Mouse (Mus musculus): Measurements from ENCODE around the gene Krtap3-1. TPM values are rescaled to one million over a fixed set of nuclear protein-coding genes. Genes with fewer than 3 reads are reported as not detected.

Gene Krtap3-1
- polyA plus RNA-seq, 1 experiment from 2014 or later, result not detected

DNA sequence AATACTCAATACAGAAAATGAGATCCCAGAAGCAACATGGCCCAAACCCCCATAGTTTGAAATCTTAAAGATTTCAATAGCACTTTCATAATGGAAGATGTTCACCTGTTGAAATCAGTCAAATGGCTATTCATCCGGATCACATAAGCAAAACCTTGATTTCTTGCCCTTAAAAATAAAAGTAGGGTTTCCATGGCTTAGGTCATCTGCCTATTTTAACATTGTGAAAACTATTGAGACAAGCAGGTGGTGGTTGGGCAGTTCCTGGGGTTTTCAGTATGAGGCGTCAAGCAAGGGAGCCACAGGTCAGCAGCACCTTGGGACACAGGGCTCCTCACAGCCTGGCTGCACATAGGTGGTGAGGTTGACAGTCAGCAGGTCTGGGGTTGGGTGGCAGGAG is 10.2 kb downstream of the Krtap3-1 start:
- Histone ChIP-seq H3K27ac (ENCODE audit: low read depth, low read length) (no peak overlapping the region), H3K9me3 (ENCODE audit: control insufficient read depth, low read length) (no peaks in the 10 kb centered on the region), H3K4me3 (ENCODE audit: low read depth, low read length) (no peak overlapping the region), H3K4me1 (replicated peaks; ENCODE audit: control insufficient read depth, insufficient read depth, low read length) (no peaks in the 10 kb centered on the region), H3K9ac (ENCODE audit: low read depth, low read length) (no peak overlapping the region), H3K36me3 (ENCODE audit: control insufficient read depth, insufficient read depth, low read length) (no peaks in the 10 kb centered on the region), H3K27me3 (ENCODE audit: control insufficient read depth, insufficient read depth, low read length) (no peaks in the 10 kb centered on the region), H3K4me2 (replicated peaks; ENCODE audit: low read depth, low read length) (no peak overlapping the region)
- DNase-seq (ENCODE audit: low spot score) (no peak), ATAC-seq (ENCODE audit: low FRiP score) (no peak)
- WGBS, result 82% methylated on average over 2 of the region's 2 CpGs

DNA sequence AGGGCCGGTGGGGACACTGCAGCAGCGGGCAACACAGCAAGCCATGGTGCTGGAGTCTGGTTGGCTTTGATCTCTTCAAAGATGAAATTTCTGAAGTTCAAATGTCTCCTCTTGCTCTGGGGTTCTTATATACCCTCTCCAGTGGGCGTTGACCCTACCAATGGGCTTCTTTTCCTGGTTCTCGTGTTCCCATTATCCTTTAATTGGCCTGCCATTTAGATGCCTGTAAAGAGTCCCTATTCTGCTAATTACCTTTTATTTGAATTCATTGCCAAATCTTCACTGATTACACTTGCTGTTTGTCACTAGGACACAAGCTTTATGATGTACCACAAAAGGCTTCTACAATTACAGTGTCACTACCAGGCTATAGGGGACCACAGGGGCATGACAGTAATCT is 15.7 kb downstream of the Krtap3-1 start, which contains the start of gene Krtap3-3:
Gene Krtap3-3, minus strand, starts transcription at position 101 of the 400 bp plus-strand sequence.
- H3K4me1 ChIP-seq (replicated peaks; ENCODE audit: control insufficient read depth, insufficient read depth, low read length), result no peaks in the 10 kb centered on the region
- H3K27ac ChIP-seq (ENCODE audit: low read depth, low read length), result no peak within 1 kb of the TSS
- H3K4me2 ChIP-seq (replicated peaks; ENCODE audit: low read depth, low read length), result no peak within 1 kb of the TSS
- no peak within 1 kb of the TSS for H3K9ac ChIP-seq (ENCODE audit: low read depth, low read length)
- no peaks in the 10 kb centered on the region for H3K27me3 ChIP-seq (ENCODE audit: control insufficient read depth, insufficient read depth, low read length)
- no peaks in the 10 kb centered on the region for H3K9me3 ChIP-seq (ENCODE audit: control insufficient read depth, low read length)
- WGBS, result 67% methylated on average over 4 of the region's 4 CpGs
- no peaks in the 10 kb centered on the region for H3K36me3 ChIP-seq (ENCODE audit: control insufficient read depth, insufficient read depth, low read length)
- DNase-seq (ENCODE audit: low spot score) (no peak), ATAC-seq (ENCODE audit: low FRiP score) (no peak)
- H3K4me3 ChIP-seq (ENCODE audit: low read depth, low read length), result no peak within 1 kb of the TSS

DNA sequence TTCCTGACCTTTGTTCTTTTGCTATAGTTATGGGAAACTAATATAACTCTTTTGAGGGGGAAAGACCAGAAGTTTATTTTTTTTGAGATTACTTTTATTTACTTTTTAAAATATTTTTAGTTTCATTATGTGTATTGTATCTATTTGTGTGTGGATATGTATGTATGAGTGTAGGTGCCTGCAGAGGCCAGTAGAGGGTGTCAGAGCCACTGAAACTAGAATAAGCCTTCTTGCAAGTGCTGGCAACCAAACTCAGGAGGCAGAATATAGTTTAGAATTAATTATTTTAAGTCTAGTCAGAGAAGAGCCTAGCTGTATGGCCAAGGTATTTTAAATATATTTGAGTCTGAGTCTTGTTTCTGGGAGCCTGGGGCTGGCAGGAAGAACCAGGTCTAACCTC is 18.5 kb downstream of the Krtap3-1 start:
- Histone ChIP-seq H3K9me3 (ENCODE audit: control insufficient read depth, low read length) (no peaks in the 10 kb centered on the region), H3K4me2 (replicated peaks; ENCODE audit: low read depth, low read length) (no peak overlapping the region), H3K9ac (ENCODE audit: low read depth, low read length) (no peak overlapping the region), H3K27me3 (ENCODE audit: control insufficient read depth, insufficient read depth, low read length) (no peaks in the 10 kb centered on the region), H3K4me3 (ENCODE audit: low read depth, low read length) (no peak overlapping the region), H3K27ac (ENCODE audit: low read depth, low read length) (no peak overlapping the region), H3K4me1 (replicated peaks; ENCODE audit: control insufficient read depth, insufficient read depth, low read length) (no peaks in the 10 kb centered on the region), H3K36me3 (ENCODE audit: control insufficient read depth, insufficient read depth, low read length) (no peaks in the 10 kb centered on the region)
- DNase-seq (ENCODE audit: low spot score) (no peak), ATAC-seq (ENCODE audit: low FRiP score) (no peak)

DNA sequence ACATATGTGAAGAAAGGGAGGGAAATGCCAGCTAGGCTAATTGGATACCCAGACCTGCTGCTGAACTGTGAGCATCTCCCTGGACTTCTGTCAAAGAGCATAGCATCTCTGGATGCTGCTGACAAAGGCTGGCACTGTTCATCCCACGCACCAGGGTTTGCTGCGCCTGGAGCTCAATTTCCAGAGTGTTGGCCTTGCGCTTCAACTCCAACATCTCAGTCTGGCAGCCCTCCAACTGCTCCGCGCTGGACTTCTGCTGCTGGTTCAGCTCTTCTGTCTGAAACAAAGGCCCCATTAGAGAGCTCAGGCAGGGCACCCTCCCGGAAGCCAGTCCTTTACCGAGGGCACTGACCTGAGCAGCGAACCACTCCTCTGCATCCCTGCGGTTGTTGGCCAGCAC is 26.7 kb downstream of the Krtap3-1 start:
- no peak for ATAC-seq (ENCODE audit: low FRiP score)
- Histone ChIP-seq H3K9me3 (ENCODE audit: control insufficient read depth, low read length) (no peaks in the 10 kb centered on the region), H3K4me1 (replicated peaks; ENCODE audit: control insufficient read depth, insufficient read depth, low read length) (no peaks in the 10 kb centered on the region), H3K4me3 (ENCODE audit: low read depth, low read length) (no peak overlapping the region), H3K9ac (ENCODE audit: low read depth, low read length) (no peak overlapping the region), H3K27me3 (ENCODE audit: control insufficient read depth, insufficient read depth, low read length) (no peaks in the 10 kb centered on the region), H3K27ac (ENCODE audit: low read depth, low read length) (no peak overlapping the region), H3K36me3 (ENCODE audit: control insufficient read depth, insufficient read depth, low read length) (no peaks in the 10 kb centered on the region), H3K4me2 (replicated peaks; ENCODE audit: low read depth, low read length) (no peak overlapping the region)
- DNase-seq (ENCODE audit: low spot score), result peak; percentile 6
- WGBS, result 73% methylated on average over 9 of the region's 9 CpGs

DNA sequence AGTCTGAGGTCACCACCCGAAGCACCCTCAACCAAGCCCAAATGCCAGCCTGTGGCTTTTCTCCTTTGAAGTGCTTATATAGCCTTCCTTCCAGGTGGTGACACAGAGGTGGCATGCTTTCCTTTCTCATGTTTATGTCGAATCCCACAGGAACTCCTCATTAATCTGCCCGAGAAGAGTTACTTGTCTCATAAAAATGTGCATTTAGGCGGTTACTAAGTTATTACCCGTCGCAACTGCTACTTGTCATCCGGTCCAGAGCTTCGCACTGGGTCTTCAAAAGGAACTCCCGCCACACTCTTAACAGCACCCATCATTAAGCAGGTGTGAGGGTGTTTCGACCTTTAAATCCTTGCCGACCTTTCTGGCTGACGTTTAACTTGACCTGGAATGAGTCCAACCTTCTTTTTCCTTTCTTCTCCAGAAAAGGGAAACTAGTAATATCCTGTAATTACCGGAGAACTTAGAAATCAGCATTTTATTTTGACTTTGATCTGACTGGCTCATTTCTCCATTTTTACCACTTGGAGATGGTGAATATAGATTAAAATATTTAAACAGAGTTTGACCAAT is 45.1 kb downstream of the Krtap3-1 start, which contains the start of gene Krt39:
Gene Krt39, minus strand, starts transcription at position 51 of the 573 bp plus-strand sequence.
- Histone ChIP-seq H3K27me3 (ENCODE audit: control insufficient read depth, insufficient read depth, low read length) (no peaks in the 10 kb centered on the region), H3K4me3 (ENCODE audit: low read depth, low read length) (no peak within 1 kb of the TSS), H3K4me2 (replicated peaks; ENCODE audit: low read depth, low read length) (no peak within 1 kb of the TSS), H3K9me3 (ENCODE audit: control insufficient read depth, low read length) (no peaks in the 10 kb centered on the region), H3K4me1 (replicated peaks; ENCODE audit: control insufficient read depth, insufficient read depth, low read length) (no peaks in the 10 kb centered on the region), H3K9ac (ENCODE audit: low read depth, low read length) (no peak within 1 kb of the TSS), H3K36me3 (ENCODE audit: control insufficient read depth, insufficient read depth, low read length) (no peaks in the 10 kb centered on the region), H3K27ac (ENCODE audit: low read depth, low read length) (no peak within 1 kb of the TSS)
- DNase-seq (ENCODE audit: low spot score), result no peak
- ATAC-seq (ENCODE audit: low FRiP score), result no peak
- WGBS, result 87% methylated on average over 13 of the region's 13 CpGs

Other genes with a start within 250 kb of the Krtap3-1 start
- not detected in 2 replicates for gene Krt25, start 243.7 kb downstream of the Krtap3-1 start, polyA plus RNA-seq (2014; fragmentation: Nextera tagmentation; extraction: Ambion mirVana)
- gene Krt26, start 228.7 kb downstream of the Krtap3-1 start, polyA plus RNA-seq (2014; fragmentation: Nextera tagmentation; extraction: Ambion mirVana), result 0.12 and 0.24 TPM in 2 replicates
- gene Krt27, start 215.5 kb downstream of the Krtap3-1 start, polyA plus RNA-seq (2014; fragmentation: Nextera tagmentation; extraction: Ambion mirVana), result not detected in 2 replicates
- gene Krt28, start 191.7 kb downstream of the Krtap3-1 start, polyA plus RNA-seq (2014; fragmentation: Nextera tagmentation; extraction: Ambion mirVana), result 0.39 and 0.60 TPM in 2 replicates
- gene Krt10, start 177.3 kb downstream of the Krtap3-1 start, polyA plus RNA-seq (2014; fragmentation: Nextera tagmentation; extraction: Ambion mirVana), result 27.8 and 35.1 TPM in 2 replicates
- not detected in 2 replicates for gene Krt12, start 144.4 kb downstream of the Krtap3-1 start, polyA plus RNA-seq (2014; fragmentation: Nextera tagmentation; extraction: Ambion mirVana)
- gene Krt20, start 128.5 kb downstream of the Krtap3-1 start, polyA plus RNA-seq (2014; fragmentation: Nextera tagmentation; extraction: Ambion mirVana), result 0.42 and 0.48 TPM in 2 replicates
- not detected in 2 replicates for gene Krt23, start 73.5 kb downstream of the Krtap3-1 start, polyA plus RNA-seq (2014; fragmentation: Nextera tagmentation; extraction: Ambion mirVana)
- gene Krt39, start 45.3 kb downstream of the Krtap3-1 start, polyA plus RNA-seq (2014; fragmentation: Nextera tagmentation; extraction: Ambion mirVana), result not detected in 2 replicates
- not detected in 2 replicates for gene Krt40, start 23.5 kb downstream of the Krtap3-1 start, polyA plus RNA-seq (2014; fragmentation: Nextera tagmentation; extraction: Ambion mirVana)
- gene Krtap3-3, start 15.8 kb downstream of the Krtap3-1 start, polyA plus RNA-seq (2014; fragmentation: Nextera tagmentation; extraction: Ambion mirVana), result not detected in 2 replicates
- not detected in 2 replicates for gene Krtap3-2, start 9.8 kb downstream of the Krtap3-1 start, polyA plus RNA-seq (2014; fragmentation: Nextera tagmentation; extraction: Ambion mirVana)
- not detected in 2 replicates for gene Gm11939, start 7.2 kb downstream of the Krtap3-1 start, polyA plus RNA-seq (2014; fragmentation: Nextera tagmentation; extraction: Ambion mirVana)
- not detected in 2 replicates for gene Krtap1-5, start 14.4 kb upstream of the Krtap3-1 start, polyA plus RNA-seq (2014; fragmentation: Nextera tagmentation; extraction: Ambion mirVana)
- gene Krtap1-4, start 17.0 kb upstream of the Krtap3-1 start, polyA plus RNA-seq (2014; fragmentation: Nextera tagmentation; extraction: Ambion mirVana), result not detected in 2 replicates
- gene Krtap1-3, start 24.7 kb upstream of the Krtap3-1 start, polyA plus RNA-seq (2014; fragmentation: Nextera tagmentation; extraction: Ambion mirVana), result not detected in 2 replicates
- not detected in 2 replicates for gene Krtap9-3, start 31.5 kb upstream of the Krtap3-1 start, polyA plus RNA-seq (2014; fragmentation: Nextera tagmentation; extraction: Ambion mirVana)
- gene Gm11938, start 36.7 kb upstream of the Krtap3-1 start, polyA plus RNA-seq (2014; fragmentation: Nextera tagmentation; extraction: Ambion mirVana), result not detected in 2 replicates
- not detected in 2 replicates for gene Gm11937, start 43.6 kb upstream of the Krtap3-1 start, polyA plus RNA-seq (2014; fragmentation: Nextera tagmentation; extraction: Ambion mirVana)
- not detected in 2 replicates for gene Krtap2-4, start 48.2 kb upstream of the Krtap3-1 start, polyA plus RNA-seq (2014; fragmentation: Nextera tagmentation; extraction: Ambion mirVana)
- not detected in 2 replicates for gene Gm11562, start 53.8 kb upstream of the Krtap3-1 start, polyA plus RNA-seq (2014; fragmentation: Nextera tagmentation; extraction: Ambion mirVana)
- gene Krtap4-1, start 61.6 kb upstream of the Krtap3-1 start, polyA plus RNA-seq (2014; fragmentation: Nextera tagmentation; extraction: Ambion mirVana), result not detected in 2 replicates
- not detected in 2 replicates for gene Krtap4-2, start 68.5 kb upstream of the Krtap3-1 start, polyA plus RNA-seq (2014; fragmentation: Nextera tagmentation; extraction: Ambion mirVana)
- not detected in 2 replicates for gene Krtap4-7, start 77.5 kb upstream of the Krtap3-1 start, polyA plus RNA-seq (2014; fragmentation: Nextera tagmentation; extraction: Ambion mirVana)
- gene Gm11555, start 83.6 kb upstream of the Krtap3-1 start, polyA plus RNA-seq (2014; fragmentation: Nextera tagmentation; extraction: Ambion mirVana), result not detected in 2 replicates
- gene Gm11563, start 92.3 kb upstream of the Krtap3-1 start, polyA plus RNA-seq (2014; fragmentation: Nextera tagmentation; extraction: Ambion mirVana), result not detected in 2 replicates
- not detected in 2 replicates for gene Krtap4-6, start 99.3 kb upstream of the Krtap3-1 start, polyA plus RNA-seq (2014; fragmentation: Nextera tagmentation; extraction: Ambion mirVana)
- gene Gm14190, start 124.1 kb upstream of the Krtap3-1 start, polyA plus RNA-seq (2014; fragmentation: Nextera tagmentation; extraction: Ambion mirVana), result not detected in 2 replicates
- not detected in 2 replicates for gene Gm14180, start 167.7 kb upstream of the Krtap3-1 start, polyA plus RNA-seq (2014; fragmentation: Nextera tagmentation; extraction: Ambion mirVana)
- not detected in 2 replicates for gene Gm11595, start 206.3 kb upstream of the Krtap3-1 start, polyA plus RNA-seq (2014; fragmentation: Nextera tagmentation; extraction: Ambion mirVana)
- not detected in 2 replicates for gene Krtap4-8, start 214.1 kb upstream of the Krtap3-1 start, polyA plus RNA-seq (2014; fragmentation: Nextera tagmentation; extraction: Ambion mirVana)
- gene Krtap4-9, start 218.6 kb upstream of the Krtap3-1 start, polyA plus RNA-seq (2014; fragmentation: Nextera tagmentation; extraction: Ambion mirVana), result not detected in 2 replicates
- gene Gm11596, start 226.8 kb upstream of the Krtap3-1 start, polyA plus RNA-seq (2014; fragmentation: Nextera tagmentation; extraction: Ambion mirVana), result not detected in 2 replicates
- not detected in 2 replicates for gene Gm11569, start 232.3 kb upstream of the Krtap3-1 start, polyA plus RNA-seq (2014; fragmentation: Nextera tagmentation; extraction: Ambion mirVana)
- gene Gm11554, start 237.8 kb upstream of the Krtap3-1 start, polyA plus RNA-seq (2014; fragmentation: Nextera tagmentation; extraction: Ambion mirVana), result not detected in 2 replicates
- gene Krtap4-13, start 243.3 kb upstream of the Krtap3-1 start, polyA plus RNA-seq (2014; fragmentation: Nextera tagmentation; extraction: Ambion mirVana), result not detected in 2 replicates
- not detected in 2 replicates for gene Gm11564, start 249.0 kb upstream of the Krtap3-1 start, polyA plus RNA-seq (2014; fragmentation: Nextera tagmentation; extraction: Ambion mirVana)